Mouse (Mus musculus) brain, embryonic 14.5 days (tissue): ENCODE results near the gene Ablim1. TPM values are rescaled to one million over a fixed set of nuclear protein-coding genes. Genes with fewer than 3 reads are reported as not detected.

Experiments
- DNase-seq: peaks from one replicate; pipeline ENCODE4 v3.0.0-alpha.2; 2011; ENCODE audit warnings: low read depth
- CTCF ChIP-seq: fragments of 200-500 bp; IDR thresholded peaks from 2 replicates; pipeline ENCODE4 v1.5.1; 2012; ENCODE audit warnings: inconsistent platforms, mild to moderate bottlenecking, moderate library complexity, borderline replicate concordance; ENCODE audit not compliant: insufficient read depth, insufficient read length; ENCODE audit errors: extremely low read depth
- POLR2A ChIP-seq: fragments of 200-500 bp; IDR thresholded peaks from 2 replicates; pipeline ENCODE4 v1.6.1; 2012; ENCODE audit warnings: mild to moderate bottlenecking, inconsistent platforms, borderline replicate concordance; ENCODE audit not compliant: poor library complexity, insufficient read depth, insufficient read length, severe bottlenecking; ENCODE audit errors: extremely low read depth
- polyA plus RNA-seq: library from polyadenylated mRNA; depleted of rRNA; stranded (reverse); fragments of >200 nt; gene quantifications from 2 replicates; pipeline ENCODE4 v1.2.3, GENCODE M21; 2012

Ablim1 gene
- polyA plus RNA-seq, 1 experiment = 40.7 TPM

- DNase-seq = no peak
- TF ChIP-seq POLR2A (no peak), CTCF (no peak)
Measured at GRCm38 (mm10) chr19:57007291-57007690, 307.4 kb downstream of the Ablim1 start.

GRCm38 (mm10) chr19:57006841-57007240 is 307.9 kb downstream of the Ablim1 start:
- no peak for DNase-seq
- TF ChIP-seq CTCF = no peak
- TF ChIP-seq POLR2A = no peak

- DNase-seq = no peak
- TF ChIP-seq CTCF (no peak), POLR2A (no peak)
Measured at GRCm38 (mm10) chr19:57005062-57005461, 309.7 kb downstream of the Ablim1 start.

- TF ChIP-seq CTCF = no peak
- TF ChIP-seq POLR2A = no peak
- DNase-seq = peak; percentile 72
Measured at GRCm38 (mm10) chr19:57003460-57003810, 311.3 kb downstream of the Ablim1 start.

- no peak for TF ChIP-seq CTCF
- no peak for TF ChIP-seq POLR2A
- DNase-seq = no peak
Measured at GRCm38 (mm10) chr19:57002741-57003459, 311.8 kb downstream of the Ablim1 start.

GRCm38 (mm10) chr19:57001926-57002325 is 312.8 kb downstream of the Ablim1 start:
- DNase-seq = no peak
- no peak for TF ChIP-seq POLR2A
- no peak for TF ChIP-seq CTCF

- DNase-seq = no peak
- TF ChIP-seq CTCF (no peak), POLR2A (no peak)
Measured at GRCm38 (mm10) chr19:57000592-57000991, 314.1 kb downstream of the Ablim1 start.

- no peak for DNase-seq
Measured at GRCm38 (mm10) chr19:56999781-57000180, 314.9 kb downstream of the Ablim1 start.

GRCm38 (mm10) chr19:56998910-56999309 is 315.8 kb downstream of the Ablim1 start:
- peak; percentile 58 for DNase-seq

More at GRCm38 (mm10) chr19:56999781-57000180, 314.9 kb downstream of the Ablim1 start:
- TF ChIP-seq POLR2A (no peak), CTCF (no peak)

GRCm38 (mm10) chr19:56998331-56998730 is 316.4 kb downstream of the Ablim1 start:
- DNase-seq = no peak
- TF ChIP-seq CTCF (no peak), POLR2A (no peak)

More at GRCm38 (mm10) chr19:56998910-56999309, 315.8 kb downstream of the Ablim1 start:
- no peak for TF ChIP-seq POLR2A
- no peak for TF ChIP-seq CTCF

GRCm38 (mm10) chr19:56997164-56997599 is 317.5 kb downstream of the Ablim1 start:
- no peak for TF ChIP-seq CTCF
- TF ChIP-seq POLR2A = no peak
- peak; percentile 75 for DNase-seq

GRCm38 (mm10) chr19:56995441-56995840 is 319.3 kb downstream of the Ablim1 start:
- no peak for DNase-seq
- TF ChIP-seq POLR2A (no peak), CTCF (no peak)
